Mouse (Mus musculus): Measurements from ENCODE around the gene Eif4a3. TPM values are rescaled to one million over a fixed set of nuclear protein-coding genes. Genes with fewer than 3 reads are reported as not detected.
A peak's percentile ranks its signal among the peaks of the same experiment; 100 is the strongest.

The Eif4a3 gene
- total and polyA plus RNA-seq, 3 experiments = 427 to 608 (median 521) TPM

DNA sequence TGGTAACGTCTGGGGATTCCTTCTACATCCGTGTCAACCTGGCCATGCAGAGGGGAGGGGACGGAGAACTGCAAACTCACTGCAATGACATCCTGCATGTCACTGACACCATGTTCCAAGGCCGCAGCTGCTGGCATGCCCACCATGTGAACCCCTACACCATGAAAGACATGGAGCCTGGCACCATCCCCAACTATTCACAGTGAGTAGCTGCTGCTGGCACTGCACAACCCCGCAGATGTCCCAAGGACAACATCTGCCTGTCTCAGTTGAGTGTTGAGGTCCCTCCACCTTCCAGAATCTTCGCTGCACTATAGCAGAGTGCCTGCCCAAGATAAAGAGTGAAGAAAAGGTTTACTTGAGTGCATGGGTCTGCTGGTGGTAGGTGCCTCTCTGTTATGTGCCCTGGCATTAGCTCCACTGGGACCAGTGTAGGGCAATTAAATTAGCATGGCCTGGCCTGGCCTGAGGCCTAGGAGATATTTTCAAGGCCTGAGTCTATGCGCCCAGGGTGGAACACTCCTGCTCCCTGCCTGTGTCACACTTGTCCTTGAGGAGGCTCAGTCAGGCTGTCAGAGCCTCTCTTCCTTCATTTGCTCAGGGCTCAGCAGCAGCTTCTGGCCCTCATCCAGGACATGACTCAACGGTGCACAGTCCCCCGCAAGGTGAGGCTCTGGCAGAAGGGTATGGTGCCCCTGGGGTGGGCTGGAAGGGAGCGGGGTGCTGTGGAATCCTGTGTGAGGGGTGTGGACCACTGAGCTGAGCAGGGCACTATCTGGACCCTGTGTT lies 38.6 kb upstream of the Eif4a3 start:
- Histone ChIP-seq H3K9me3 (replicated peaks; ENCODE audit: insufficient read depth, low read length) (no peaks in the 10 kb centered on the region), H3K9ac (ENCODE audit: control insufficient read depth, low read depth, low read length, poor library complexity, severe bottlenecking) (no peak overlapping the region), H3K36me3 (ENCODE audit: control insufficient read depth in 1 of 2, insufficient read depth in 2 of 2, low read length in 2 of 2) (no peaks in the 10 kb centered on the region), H3K4me1 (ENCODE audit: control insufficient read depth in 1 of 2, insufficient read depth in 2 of 2, low read length in 2 of 2) (no peaks in the 10 kb centered on the region), H3K79me2 (ENCODE audit: control insufficient read depth, insufficient read depth, low read length, poor library complexity) (no peaks in the 10 kb centered on the region), H3K27me3 (ENCODE audit: control insufficient read depth in 1 of 2, insufficient read depth in 2 of 2, low read length in 2 of 2) (peaks cover 6 to 9% of the 10 kb centered on the region in 2 experiments), H3K27ac (ENCODE audit: control insufficient read depth, low read depth, low read length) (no peak overlapping the region), H3K4me3 (ENCODE audit: control insufficient read depth in 1 of 2, insufficient read depth in 1 of 2, low read depth in 2 of 2, low read length in 2 of 2) (no peak overlapping the region)
- TF ChIP-seq ZNF384 (IDR thresholded peaks at IDR 0.05; ENCODE audit: low read depth, low read length) (no peak), SMC3 (IDR thresholded peaks at IDR 0.05; ENCODE audit: low read depth, low read length) (no peak), ELF1 (IDR thresholded peaks at IDR 0.05; ENCODE audit: low read depth, low read length) (no peak), TBP (IDR thresholded peaks at IDR 0.05; ENCODE audit: low read depth, low read length) (no peak), NELFE (IDR thresholded peaks at IDR 0.05; ENCODE audit: low read depth, low read length) (no peak), MEF2A (IDR thresholded peaks at IDR 0.05; ENCODE audit: extremely low read depth, insufficient replicate concordance, low read depth, low read length, poor library complexity, severe bottlenecking) (no peak), USF1 (IDR thresholded peaks at IDR 0.05; ENCODE audit: low read depth, low read length) (no peak), BHLHE40 (IDR thresholded peaks at IDR 0.05; ENCODE audit: borderline replicate concordance, low read depth, low read length) (no peak), MAX (IDR thresholded peaks at IDR 0.05; ENCODE audit: low read length) (no peak), UBTF (IDR thresholded peaks at IDR 0.05; ENCODE audit: borderline replicate concordance, insufficient read depth, low read depth, low read length) (no peak), POLR2AphosphoS2 (IDR thresholded peaks at IDR 0.05; ENCODE audit: low read length) (no peak), POLR2A (IDR thresholded peaks at IDR 0.05; ENCODE audit: control insufficient read depth in 1 of 2, insufficient read depth in 1 of 2, low read depth in 1 of 2, low read length in 2 of 2, poor library complexity in 1 of 2) (no peak), TAL1 (IDR thresholded peaks at IDR 0.05; ENCODE audit: low read length) (no peak), MYB (IDR thresholded peaks at IDR 0.05; ENCODE audit: low read depth, low read length) (no peak), HCFC1 (IDR thresholded peaks at IDR 0.05; ENCODE audit: low read depth, low read length) (no peak), MAFK (IDR thresholded peaks at IDR 0.05; ENCODE audit: borderline replicate concordance, low read depth, low read length) (no peak), CTCF (IDR thresholded peaks at IDR 0.05 in 2 of 3, conservative IDR thresholded peaks at IDR 0.05 in 1 of 3; ENCODE audit: control insufficient read depth in 1 of 3, insufficient read depth in 1 of 3, low read depth in 2 of 3, low read length in 3 of 3, poor library complexity in 1 of 3, severe bottlenecking in 1 of 3) (no peak), ETS1 (IDR thresholded peaks at IDR 0.05; ENCODE audit: low read depth, low read length) (no peak), E2F4 (IDR thresholded peaks at IDR 0.05; ENCODE audit: borderline replicate concordance, low read depth, low read length) (no peak)
- peak; percentile 44 for DNase-seq (ENCODE audit: low read depth, low spot score)

DNA sequence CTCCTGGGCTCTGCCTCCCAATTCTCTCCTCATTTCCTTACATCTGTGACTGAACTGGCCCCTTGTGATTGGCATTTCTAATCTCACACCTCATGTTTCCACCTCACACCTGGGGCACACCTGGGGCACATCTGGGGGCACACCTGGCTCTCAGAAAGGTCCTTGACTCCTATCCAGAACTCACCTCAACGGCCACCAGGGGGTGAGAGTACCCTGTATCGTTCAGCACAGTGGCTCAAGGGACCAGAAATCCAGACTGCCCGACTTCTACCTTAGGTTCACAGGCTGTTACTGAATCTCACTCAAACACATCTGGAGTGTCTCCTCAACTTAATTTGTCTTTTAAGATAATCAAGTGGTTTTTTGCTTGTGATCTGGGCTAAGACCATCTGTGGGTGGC lies 32.1 kb upstream of the Eif4a3 start:
- Histone ChIP-seq H3K4me3 (ENCODE audit: control insufficient read depth in 1 of 2, insufficient read depth in 1 of 2, low read depth in 2 of 2, low read length in 2 of 2) (no peak overlapping the region), H3K4me1 (ENCODE audit: control insufficient read depth in 1 of 2, insufficient read depth in 2 of 2, low read length in 2 of 2) (no peaks in the 10 kb centered on the region), H3K27me3 (ENCODE audit: control insufficient read depth in 1 of 2, insufficient read depth in 2 of 2, low read length in 2 of 2) (peaks cover 14 to 18% of the 10 kb centered on the region in 2 experiments), H3K36me3 (ENCODE audit: control insufficient read depth in 1 of 2, insufficient read depth in 2 of 2, low read length in 2 of 2) (no peaks in the 10 kb centered on the region), H3K9me3 (replicated peaks; ENCODE audit: insufficient read depth, low read length) (no peaks in the 10 kb centered on the region), H3K79me2 (ENCODE audit: control insufficient read depth, insufficient read depth, low read length, poor library complexity) (no peaks in the 10 kb centered on the region), H3K9ac (ENCODE audit: control insufficient read depth, low read depth, low read length, poor library complexity, severe bottlenecking) (no peak overlapping the region), H3K27ac (ENCODE audit: control insufficient read depth, low read depth, low read length) (no peak overlapping the region)
- DNase-seq (ENCODE audit: low read depth, low spot score) = peak; percentile 38
- peak; percentile 31 to 57 (median 51); a peak in 5 of 6 replicates for TF ChIP-seq CTCF (IDR thresholded peaks at IDR 0.05 in 2 of 3, conservative IDR thresholded peaks at IDR 0.05 in 1 of 3; ENCODE audit: control insufficient read depth in 1 of 3, insufficient read depth in 1 of 3, low read depth in 2 of 3, low read length in 3 of 3, poor library complexity in 1 of 3, severe bottlenecking in 1 of 3)
- peak; percentile 54 for TF ChIP-seq RAD21 (IDR thresholded peaks at IDR 0.05; ENCODE audit: low read depth, low read length)
- no peak for TF ChIP-seq ZKSCAN1 (IDR thresholded peaks at IDR 0.05; ENCODE audit: low read depth, low read length)
- TF ChIP-seq SMC3 (IDR thresholded peaks at IDR 0.05; ENCODE audit: low read depth, low read length) = peak; percentile 52
